Mouse (Mus musculus): ENCODE measurements around the gene Rbm19.
"Not testable (repeated sequence)": the region's sequence is repeated elsewhere in the genome, so short reads cannot be mapped to it uniquely, and the experiment has no call there.

Rbm19 gene

GRCm38 (mm10) chr5:120116261-120117050 is at the start of gene Rbm19:
Gene Rbm19, plus strand, starts transcription at chr5:120116465.
- DNase-seq (ENCODE audit: low spot score) = peak; percentile 94

GRCm38 (mm10) chr5:120067266-120067665 is 49.0 kb upstream of the Rbm19 start:
- no peak for DNase-seq (ENCODE audit: low spot score)

- DNase-seq (ENCODE audit: low spot score) = no peak
Observed at GRCm38 (mm10) chr5:120074101-120074500, 42.2 kb upstream of the Rbm19 start.

GRCm38 (mm10) chr5:120080027-120080426 is 36.2 kb upstream of the Rbm19 start:
- no peak for DNase-seq (ENCODE audit: low spot score)

GRCm38 (mm10) chr5:120080468-120080867 is 35.8 kb upstream of the Rbm19 start:
- no peak for DNase-seq (ENCODE audit: low spot score)

GRCm38 (mm10) chr5:120088561-120088960 is 27.7 kb upstream of the Rbm19 start:
- DNase-seq (ENCODE audit: low spot score) = peak; percentile 93

- DNase-seq (ENCODE audit: low spot score) = peak; percentile 27
Observed at GRCm38 (mm10) chr5:120094602-120095001, 21.7 kb upstream of the Rbm19 start.

- no peak for DNase-seq (ENCODE audit: low spot score)
Observed at GRCm38 (mm10) chr5:120097042-120097441, 19.2 kb upstream of the Rbm19 start.

- no peak for DNase-seq (ENCODE audit: low spot score)
Observed at GRCm38 (mm10) chr5:120100814-120101213, 15.5 kb upstream of the Rbm19 start.

GRCm38 (mm10) chr5:120102097-120102496 is 14.2 kb upstream of the Rbm19 start:
- DNase-seq (ENCODE audit: low spot score) = no peak

GRCm38 (mm10) chr5:120102732-120103131 is 13.5 kb upstream of the Rbm19 start:
- peak; percentile 32 for DNase-seq (ENCODE audit: low spot score)

GRCm38 (mm10) chr5:120103458-120103857 is 12.8 kb upstream of the Rbm19 start:
- no peak for DNase-seq (ENCODE audit: low spot score)

GRCm38 (mm10) chr5:120106424-120107073 is 9.7 kb upstream of the Rbm19 start:
- no peak for DNase-seq (ENCODE audit: low spot score)

- no peak for DNase-seq (ENCODE audit: low spot score)
Observed at GRCm38 (mm10) chr5:120114361-120114760, 1.9 kb upstream of the Rbm19 start.

GRCm38 (mm10) chr5:120117161-120117560 is 896 bp downstream of the Rbm19 start:
- not testable (repeated sequence) for DNase-seq (ENCODE audit: low spot score)

- DNase-seq (ENCODE audit: low spot score) = no peak
Observed at GRCm38 (mm10) chr5:120124881-120125690, 8.8 kb downstream of the Rbm19 start.

GRCm38 (mm10) chr5:120127641-120128040 is 11.4 kb downstream of the Rbm19 start:
- DNase-seq (ENCODE audit: low spot score) = no peak

GRCm38 (mm10) chr5:120128511-120128910 is 12.2 kb downstream of the Rbm19 start:
- DNase-seq (ENCODE audit: low spot score) = no peak

- DNase-seq (ENCODE audit: low spot score) = no peak
Observed at GRCm38 (mm10) chr5:120129070-120129469, 12.8 kb downstream of the Rbm19 start.

- no peak for DNase-seq (ENCODE audit: low spot score)
Observed at GRCm38 (mm10) chr5:120129761-120130160, 13.5 kb downstream of the Rbm19 start.

GRCm38 (mm10) chr5:120130163-120130562 is 13.9 kb downstream of the Rbm19 start:
- DNase-seq (ENCODE audit: low spot score) = no peak

- DNase-seq (ENCODE audit: low spot score) = peak; percentile 22
Observed at GRCm38 (mm10) chr5:120131600-120131999, 15.3 kb downstream of the Rbm19 start.

- peak; percentile 25 for DNase-seq (ENCODE audit: low spot score)
Observed at GRCm38 (mm10) chr5:120134000-120134399, 17.7 kb downstream of the Rbm19 start.
